Mouse (Mus musculus) gastrocnemius, postnatal 25 days (tissue): ENCODE measurements around the gene Smok3a. TPM values are rescaled to one million over a fixed set of nuclear protein-coding genes. Genes with fewer than 3 reads are reported as not detected.

Experiments used
- total RNA-seq, 2 experiments: library from RNA; stranded (reverse); gene quantifications; 1 replicate in 1 of 2; 2 replicates in 1 of 2; pipeline ENCODE4 v1.2.3; 2021

Smok3a gene
- total RNA-seq, 2 experiments from 2014 or later: not detected

Other genes with a start within 250 kb of the Smok3a start
- gene Ppp1r35, start 242.4 kb upstream of the Smok3a start, total RNA-seq: 1 to 10 TPM; 7.1 to 8.9 TPM
- gene Mepce, start 233.6 kb upstream of the Smok3a start, total RNA-seq: 10 to 100 TPM; 14.7 to 20.1 TPM
- under 1 TPM in 1 of 2 experiments, not detected in 1; 0.35 TPM for gene Zcwpw1, start 233.5 kb upstream of the Smok3a start, total RNA-seq
- gene Pilra, start 185.0 kb upstream of the Smok3a start, total RNA-seq: under 1 TPM; 0.13 to 0.40 TPM
- gene Pilrb1, start 163.2 kb upstream of the Smok3a start, total RNA-seq: under 1 TPM in 1 of 2 experiments, not detected in 1; 0.88 TPM
- under 1 TPM; 0.28 to 0.54 TPM for gene Pilrb2, start 149.4 kb upstream of the Smok3a start, total RNA-seq
- under 1 TPM in 1 of 2 experiments, not detected in 1; 0.08 TPM for gene Cyp3a13, start 99.6 kb upstream of the Smok3a start, total RNA-seq
- gene Gjc3, start 58.2 kb upstream of the Smok3a start, total RNA-seq: 1 to 10 TPM; 1.2 to 1.6 TPM
- gene Azgp1, start 39.7 kb upstream of the Smok3a start, total RNA-seq: not detected
- not detected for gene Smok3b, start 168 bp downstream of the Smok3a start, total RNA-seq
- gene Smok3c, start 31.9 kb downstream of the Smok3a start, total RNA-seq: not detected
- 1 to 10 TPM; 8.4 to 9.1 TPM for gene Zkscan1, start 63.8 kb downstream of the Smok3a start, total RNA-seq
- 10 to 100 TPM; 11.0 to 11.9 TPM for gene Zscan21, start 95.6 kb downstream of the Smok3a start, total RNA-seq
- 1 to 10 TPM; 4.0 to 4.4 TPM for gene Zfp113, start 134.5 kb downstream of the Smok3a start, total RNA-seq
- gene Cops6, start 139.8 kb downstream of the Smok3a start, total RNA-seq: 10 to 100 TPM; 93.9 to 95.7 TPM
- 1 to 10 TPM; 5.8 to 7.8 TPM for gene Ap4m1, start 150.7 kb downstream of the Smok3a start, total RNA-seq
- 10 to 100 TPM in 1 of 2 experiments, 1 to 10 TPM in 1; 8.9 to 10.3 TPM for gene Mcm7, start 151.2 kb downstream of the Smok3a start, total RNA-seq
- 10 to 100 TPM; 27.0 to 29.6 TPM for gene Taf6, start 166.2 kb downstream of the Smok3a start, total RNA-seq
- 1 to 10 TPM; 3.5 to 5.8 TPM for gene Cnpy4, start 166.2 kb downstream of the Smok3a start, total RNA-seq
- gene Mblac1, start 173.1 kb downstream of the Smok3a start, total RNA-seq: 1 to 10 TPM; 1.6 to 2.1 TPM
- gene Nxpe5, start 204.6 kb downstream of the Smok3a start, total RNA-seq: under 1 TPM; 0.40 to 0.54 TPM
- 10 to 100 TPM; 48.3 to 50.8 TPM for gene Lamtor4, start 234.2 kb downstream of the Smok3a start, total RNA-seq
- 1 to 10 TPM; 2.6 to 3.0 TPM for gene BC037034, start 242.8 kb downstream of the Smok3a start, total RNA-seq